Mouse (Mus musculus) limb, embryonic 15.5 days (tissue): ENCODE measurements around the gene Olfr435. TPM values are rescaled to one million over a fixed set of nuclear protein-coding genes. Genes with fewer than 3 reads are reported as not detected.
"Not testable (repeated sequence)": the region's sequence is repeated elsewhere in the genome, so short reads cannot be mapped to it uniquely, and the experiment has no call there.

Source experiments
- ATAC-seq: fragments of 200-750 bp; cut with Nextera tagmentation; 2 replicates; pipeline ENCODE4 v1.8.0; 2017; ENCODE audit warnings: low read depth, moderate TSS enrichment; ENCODE audit not compliant: insufficient number of reproducible peaks, low FRiP score, low TSS enrichment
- H3K27ac ChIP-seq: fragments of 300-500 bp; sonication (generic); 2 replicates; pipeline ENCODE4 v1.5.1; 2015; ENCODE audit warnings: moderate library complexity, mild to moderate bottlenecking, inconsistent platforms
- H3K27me3 ChIP-seq: fragments of 300-500 bp; sonication (generic); 2 replicates; pipeline ENCODE4 v1.6.1; 2015; ENCODE audit warnings: inconsistent platforms
- H3K36me3 ChIP-seq: fragments of 300-500 bp; sonication (generic); 2 replicates; pipeline ENCODE4 v1.6.1; 2015; ENCODE audit warnings: inconsistent platforms
- H3K4me1 ChIP-seq: fragments of 300-500 bp; sonication (generic); 2 replicates; pipeline ENCODE4 v1.6.1; 2015; ENCODE audit warnings: inconsistent platforms
- H3K4me2 ChIP-seq: fragments of 300-500 bp; sonication (generic); 2 replicates; pipeline ENCODE4 v1.6.1; 2015; ENCODE audit warnings: mild to moderate bottlenecking, inconsistent platforms
- H3K4me3 ChIP-seq: fragments of 300-500 bp; sonication (generic); 2 replicates; pipeline ENCODE4 v1.5.1; 2015; ENCODE audit warnings: mild to moderate bottlenecking, inconsistent platforms
- H3K9ac ChIP-seq: fragments of 300-500 bp; sonication (generic); 2 replicates; pipeline ENCODE4 v1.6.1; 2015; ENCODE audit warnings: inconsistent platforms
- H3K9me3 ChIP-seq: fragments of 300-500 bp; sonication (generic); 2 replicates; pipeline ENCODE4 v1.6.1; 2016; ENCODE audit warnings: inconsistent platforms
- WGBS: fragments of 180-500 bp; shearing (Covaris S2); methylation state at CpG from one replicate; pipeline ENCODE4 v1.1.7; 2015; 5-methylcytosine and 5-hydroxymethylcytosine counted together
- polyA plus RNA-seq: library from polyadenylated mRNA; unstranded; fragments of >200 nt; fragmentation: Nextera tagmentation; extraction: Ambion mirVana; gene quantifications from 2 replicates; pipeline ENCODE4 v1.2.1, GENCODE M21; 2015

Olfr435 gene
- polyA plus RNA-seq, 1 experiment from 2014 or later: not detected

GRCm38 (mm10) chr6:43231255-43231654, 34.3 kb downstream of the Olfr435 start, which contains the start of gene Olfr47:
Gene Olfr47 (plus strand): TSS chr6:43231529.
- not testable (repeated sequence) for ATAC-seq

DNA sequence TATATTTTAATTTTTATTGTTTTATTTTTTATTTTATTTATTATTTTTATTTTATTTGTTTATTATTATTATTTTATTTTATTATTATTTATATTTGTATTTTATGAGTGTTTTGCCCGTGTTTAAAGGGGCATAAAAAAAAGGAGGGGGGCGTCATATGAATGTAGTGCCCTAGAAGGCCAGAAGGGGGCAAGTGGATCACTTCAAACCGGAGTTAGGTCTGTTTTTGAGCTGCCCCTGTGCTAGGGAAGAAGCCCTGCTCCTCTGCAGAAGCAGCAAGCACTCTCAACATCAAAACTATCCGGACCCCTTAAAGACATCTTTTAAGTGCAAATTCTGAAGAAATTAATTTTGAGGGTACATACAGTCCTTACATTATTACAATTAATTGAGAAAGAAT, 45.1 kb downstream of the Olfr435 start:
- no peaks in the 10 kb centered on the region for H3K36me3 ChIP-seq
- H3K4me1 ChIP-seq: no peaks in the 10 kb centered on the region
- H3K27ac ChIP-seq: no peak overlapping the region
- H3K4me2 ChIP-seq: no peak overlapping the region
- no peak overlapping the region for H3K4me3 ChIP-seq
- H3K9me3 ChIP-seq: no peaks in the 10 kb centered on the region
- WGBS: 6% methylated on average over 4 of the region's 4 CpGs
- H3K9ac ChIP-seq: no peak overlapping the region
- ATAC-seq: no peak
- no peaks in the 10 kb centered on the region for H3K27me3 ChIP-seq

More at GRCm38 (mm10) chr6:43231255-43231654, 34.3 kb downstream of the Olfr435 start, which contains the start of gene Olfr47:
- H3K9me3 ChIP-seq, H3K9ac ChIP-seq, H3K4me1 ChIP-seq, H3K27me3 ChIP-seq, H3K4me2 ChIP-seq, H3K4me3 ChIP-seq, H3K27ac ChIP-seq, H3K36me3 ChIP-seq: not testable (repeated sequence)
- 75% methylated on average over 1 of the region's 1 CpGs for WGBS

- WGBS: 40% methylated on average over 3 of the region's 3 CpGs
- no peak overlapping the region for H3K4me2 ChIP-seq
- no peak for ATAC-seq
- no peaks in the 10 kb centered on the region for H3K9me3 ChIP-seq
- H3K4me3 ChIP-seq: no peak overlapping the region
- H3K4me1 ChIP-seq: no peaks in the 10 kb centered on the region
- H3K36me3 ChIP-seq: no peaks in the 10 kb centered on the region
- no peak overlapping the region for H3K9ac ChIP-seq
- H3K27ac ChIP-seq: no peak overlapping the region
- no peaks in the 10 kb centered on the region for H3K27me3 ChIP-seq
These were observed 50.5 kb downstream of the Olfr435 start for GRCm38 (mm10) chr6:43247396-43247795.

DNA sequence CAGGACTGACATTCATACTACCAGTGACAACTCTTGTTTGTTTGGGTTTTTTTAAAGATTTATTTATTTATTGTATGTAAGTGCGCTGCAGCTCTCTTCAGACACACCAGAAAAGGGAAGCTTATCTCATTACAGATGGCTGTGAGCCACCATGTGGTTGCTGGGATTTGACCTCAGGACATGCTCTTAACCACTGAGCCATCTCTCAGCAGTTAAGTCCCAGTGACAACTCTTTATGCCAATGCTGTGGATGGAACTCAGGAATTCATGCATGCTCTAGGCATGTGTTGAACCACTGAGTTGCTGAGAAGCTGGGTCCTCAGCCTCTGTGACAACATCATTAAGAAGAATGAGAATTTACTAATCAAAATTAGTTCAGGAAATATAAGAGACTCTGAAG, 56.0 kb downstream of the Olfr435 start:
- no peaks in the 10 kb centered on the region for H3K9me3 ChIP-seq
- H3K9ac ChIP-seq: no peak overlapping the region
- no peaks in the 10 kb centered on the region for H3K4me1 ChIP-seq
- H3K36me3 ChIP-seq: no peaks in the 10 kb centered on the region
- 90% methylated on average over 1 of the region's 1 CpGs for WGBS
- H3K4me2 ChIP-seq: no peak overlapping the region
- ATAC-seq: no peak
- no peak overlapping the region for H3K27ac ChIP-seq
- no peaks in the 10 kb centered on the region for H3K27me3 ChIP-seq
- H3K4me3 ChIP-seq: no peak overlapping the region

Other genes starting within 250 kb of the Olfr435 start
- gene Olfr444, start 248.1 kb upstream of the Olfr435 start, polyA plus RNA-seq: not detected in 2 replicates
- not detected in 2 replicates for gene Olfr441, start 90.8 kb upstream of the Olfr435 start, polyA plus RNA-seq
- not detected in 2 replicates for gene Olfr237-ps1, start 50.6 kb upstream of the Olfr435 start, polyA plus RNA-seq
- not detected in 2 replicates for gene Olfr437, start 33.9 kb upstream of the Olfr435 start, polyA plus RNA-seq
- gene Olfr13, start 25.0 kb upstream of the Olfr435 start, polyA plus RNA-seq: not detected in 2 replicates
- gene Olfr434, start 15.9 kb downstream of the Olfr435 start, polyA plus RNA-seq: not detected in 2 replicates
- not detected in 2 replicates for gene Olfr47, start 34.4 kb downstream of the Olfr435 start, polyA plus RNA-seq
- 13.1 and 14.3 TPM in 2 replicates for gene Arhgef5, start 68.4 kb downstream of the Olfr435 start, polyA plus RNA-seq
- not detected in 2 replicates for gene Nobox, start 112.4 kb downstream of the Olfr435 start, polyA plus RNA-seq